Mouse (Mus musculus): Measurements from ENCODE around the gene Brox. TPM values are rescaled to one million over a fixed set of nuclear protein-coding genes. Genes with fewer than 3 reads are reported as not detected.
A peak's percentile ranks its signal among the peaks of the same experiment; 100 is the strongest.
"Not testable (repeated sequence)": the region's sequence is repeated elsewhere in the genome, so short reads cannot be mapped to it uniquely, and the experiment has no call there.

Brox gene
- polyA plus RNA-seq, 1 experiment, result 63.2 TPM

DNA sequence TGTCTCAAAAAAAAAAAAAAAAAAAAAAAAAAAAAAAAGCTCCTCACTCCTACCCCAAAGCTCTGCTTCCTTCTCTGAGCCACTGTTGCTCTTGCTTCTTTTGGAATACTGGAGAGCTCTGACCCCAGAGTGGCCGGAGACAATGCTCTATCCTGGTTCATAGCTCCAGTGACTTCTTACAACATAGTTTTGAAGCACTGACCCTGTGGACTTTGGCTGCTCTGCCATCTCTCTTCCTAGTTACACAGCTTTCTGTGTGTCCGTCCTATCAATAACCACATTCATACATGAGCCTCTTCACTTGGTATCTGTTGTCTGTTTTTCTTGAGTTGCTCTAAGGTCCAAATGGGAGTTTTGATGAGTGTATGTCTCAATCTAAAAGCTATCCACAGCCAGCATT is 15.0 kb upstream of the Brox start:
- no peaks in the 10 kb centered on the region for H3K4me1 ChIP-seq (ENCODE audit: control insufficient read depth, insufficient read depth, low read length)
- no peak for TF ChIP-seq CTCF (IDR thresholded peaks at IDR 0.05; ENCODE audit: borderline replicate concordance, insufficient read depth, low read length)
- no peak for TF ChIP-seq POLR2A (IDR thresholded peaks at IDR 0.05; ENCODE audit: low read depth, low read length)
- no peak overlapping the region for H3K27ac ChIP-seq (ENCODE audit: insufficient read depth, low read length)
- no peak overlapping the region for H3K4me3 ChIP-seq (ENCODE audit: insufficient read depth, low read length)

DNA sequence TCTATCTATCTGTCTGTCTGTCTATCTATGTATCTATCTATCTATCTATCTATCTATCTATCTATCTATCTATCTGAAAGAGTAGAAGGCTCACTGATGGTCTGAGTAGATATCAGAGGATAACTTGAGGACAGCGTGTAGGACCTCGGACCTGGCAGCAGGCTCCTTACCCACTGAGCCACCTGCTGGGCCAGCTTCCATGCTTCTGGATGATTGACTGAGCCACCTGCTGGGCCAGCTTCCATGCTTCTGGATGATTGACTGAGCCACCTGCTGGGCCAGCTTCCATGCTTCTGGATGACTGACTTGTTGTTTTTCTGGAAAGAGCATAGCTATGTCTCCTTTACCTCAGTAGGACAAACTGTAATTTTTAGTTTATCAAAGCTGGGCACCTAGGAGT is 12.5 kb upstream of the Brox start:
- not testable (repeated sequence) for H3K4me1 ChIP-seq (ENCODE audit: control insufficient read depth, insufficient read depth, low read length); H3K27ac ChIP-seq (ENCODE audit: insufficient read depth, low read length); H3K4me3 ChIP-seq (ENCODE audit: insufficient read depth, low read length)

DNA sequence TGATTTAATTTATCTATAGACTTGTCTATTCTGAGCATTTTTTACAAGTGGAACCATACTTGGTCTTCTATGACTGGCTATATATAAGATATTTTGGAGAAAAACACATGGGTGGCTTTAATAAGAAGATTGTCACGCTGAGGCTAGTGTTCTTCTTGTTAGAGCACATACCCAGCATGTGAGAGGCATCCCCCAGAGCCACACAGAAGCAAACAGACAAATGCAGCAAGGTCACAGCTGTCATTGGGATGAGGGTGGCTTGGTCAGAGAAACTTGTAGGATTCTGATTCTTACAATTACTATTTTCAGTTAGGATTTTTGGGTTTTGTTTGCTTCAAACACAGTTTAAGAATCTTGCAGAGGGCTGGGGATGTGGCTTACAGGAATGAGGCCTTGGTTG is 11.4 kb upstream of the Brox start:
- TF ChIP-seq POLR2A (IDR thresholded peaks at IDR 0.05; ENCODE audit: low read depth, low read length) (no peak), CTCF (IDR thresholded peaks at IDR 0.05; ENCODE audit: borderline replicate concordance, insufficient read depth, low read length) (no peak)
- Histone ChIP-seq H3K4me3 (ENCODE audit: insufficient read depth, low read length) (no peak overlapping the region), H3K4me1 (ENCODE audit: control insufficient read depth, insufficient read depth, low read length) (no peaks in the 10 kb centered on the region), H3K27ac (ENCODE audit: insufficient read depth, low read length) (no peak overlapping the region)

DNA sequence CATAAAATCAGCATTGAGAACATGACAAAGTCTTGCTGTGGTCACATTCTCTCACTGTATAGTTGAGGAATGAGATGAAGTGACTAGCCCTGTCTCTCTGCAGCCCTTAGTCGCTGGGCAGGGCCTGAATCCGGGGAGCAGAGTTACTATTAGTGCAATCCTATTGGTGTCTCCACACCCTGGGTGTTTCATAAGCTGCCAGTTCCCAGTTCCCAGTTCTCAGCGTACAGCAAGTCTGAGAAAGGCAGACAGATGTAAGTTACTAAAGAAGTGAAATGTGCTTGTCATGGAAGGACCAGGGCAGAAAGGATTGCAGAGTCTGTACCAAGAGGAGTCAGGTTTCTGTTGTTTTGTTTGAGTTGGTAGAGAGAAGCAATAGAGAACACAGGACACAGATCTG is 10.5 kb upstream of the Brox start:
- no peak overlapping the region for H3K4me3 ChIP-seq (ENCODE audit: insufficient read depth, low read length)
- H3K4me1 ChIP-seq (ENCODE audit: control insufficient read depth, insufficient read depth, low read length), result no peaks in the 10 kb centered on the region
- peak overlapping the region; percentile 40; the same call in 1 of the 2 replicates for H3K27ac ChIP-seq (ENCODE audit: insufficient read depth, low read length)
- TF ChIP-seq CTCF (IDR thresholded peaks at IDR 0.05; ENCODE audit: borderline replicate concordance, insufficient read depth, low read length) (no peak), POLR2A (IDR thresholded peaks at IDR 0.05; ENCODE audit: low read depth, low read length) (no peak)

DNA sequence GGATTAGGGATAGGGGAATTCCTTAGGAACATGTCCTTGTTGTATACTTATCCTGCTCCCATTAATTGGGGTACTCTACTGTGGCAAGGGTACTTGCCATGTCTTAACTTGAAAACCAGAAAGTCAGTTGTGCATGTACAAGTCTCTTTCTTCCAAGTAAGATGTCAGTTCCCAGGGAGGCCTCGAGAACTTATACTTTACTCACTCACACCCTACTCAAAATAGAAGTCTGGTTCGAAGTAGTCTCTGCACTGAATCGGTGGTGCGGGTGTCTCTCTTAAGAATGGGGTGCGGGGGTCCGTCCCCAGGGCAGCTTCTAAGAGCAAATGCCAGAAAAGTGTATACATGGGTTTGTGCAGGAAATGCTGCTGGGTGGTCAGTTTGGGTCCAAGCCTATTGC is 2.1 kb upstream of the Brox start:
- H3K27ac ChIP-seq (ENCODE audit: insufficient read depth, low read length), result no peak overlapping the region
- TF ChIP-seq POLR2A (IDR thresholded peaks at IDR 0.05; ENCODE audit: low read depth, low read length) (no peak), CTCF (IDR thresholded peaks at IDR 0.05; ENCODE audit: borderline replicate concordance, insufficient read depth, low read length) (no peak)
- no peak overlapping the region for H3K4me3 ChIP-seq (ENCODE audit: insufficient read depth, low read length)
- no peaks in the 10 kb centered on the region; the same call in 1 of the 2 replicates for H3K4me1 ChIP-seq (ENCODE audit: control insufficient read depth, insufficient read depth, low read length)

DNA sequence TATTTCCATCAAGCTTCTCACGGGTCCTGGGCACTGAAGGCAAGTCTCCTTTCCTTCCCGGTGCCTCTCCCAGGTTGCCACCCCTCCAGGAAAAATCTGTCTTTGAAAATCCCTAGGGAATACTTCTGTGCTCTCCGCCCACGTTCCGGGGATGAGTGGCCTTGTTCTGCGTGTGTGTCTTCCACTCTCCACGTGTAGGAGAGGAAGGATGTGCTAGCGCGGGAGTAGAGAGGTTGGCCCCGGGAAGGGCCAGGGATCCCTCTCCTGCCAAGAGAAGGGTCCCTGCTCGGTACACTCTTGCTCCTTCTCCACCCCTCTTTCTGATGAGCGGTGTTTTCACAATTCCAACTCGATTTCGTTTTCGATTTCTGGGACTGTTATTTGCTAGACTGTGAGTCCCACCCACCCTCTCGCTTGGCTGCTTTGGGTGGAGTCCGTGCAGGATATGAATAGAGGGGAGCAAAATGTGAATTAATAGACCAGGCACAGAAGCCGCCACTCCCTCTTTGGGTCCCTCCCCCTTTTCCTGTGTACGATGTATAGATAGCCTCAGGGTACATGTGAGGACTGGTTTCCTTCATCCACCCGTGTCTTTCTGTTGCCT is 919 bp upstream of the Brox start:
- Histone ChIP-seq H3K4me3 (ENCODE audit: insufficient read depth, low read length) (peak overlapping the region; percentile 75), H3K27ac (ENCODE audit: insufficient read depth, low read length) (peak overlapping the region; percentile 49), H3K4me1 (ENCODE audit: control insufficient read depth, insufficient read depth, low read length) (no peaks in the 10 kb centered on the region; the same call in 1 of the 2 replicates)
- TF ChIP-seq POLR2A (IDR thresholded peaks at IDR 0.05; ENCODE audit: low read depth, low read length) (peak; percentile 80), CTCF (IDR thresholded peaks at IDR 0.05; ENCODE audit: borderline replicate concordance, insufficient read depth, low read length) (no peak)

DNA sequence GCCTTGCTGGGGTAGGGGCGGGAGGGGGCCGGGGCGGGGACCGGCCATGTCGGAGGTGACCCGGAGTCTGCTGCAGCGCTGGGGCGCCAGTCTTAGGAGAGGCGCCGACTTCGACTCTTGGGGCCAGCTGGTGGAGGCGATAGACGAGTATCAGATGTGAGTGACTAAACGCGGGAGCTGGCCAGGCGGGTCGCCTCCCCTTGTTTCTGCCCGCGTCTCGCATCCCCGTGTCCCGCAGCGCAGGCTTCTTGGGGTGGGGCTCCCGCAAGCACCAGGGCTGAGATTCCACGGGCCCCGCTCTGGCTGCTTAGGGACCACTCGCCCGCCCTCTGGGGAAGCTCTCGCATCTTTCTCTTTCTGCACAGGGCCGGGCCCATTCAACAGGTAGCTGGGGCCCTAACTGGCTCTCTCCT is 410 bp upstream of the Brox start:
- Histone ChIP-seq H3K4me3 (ENCODE audit: insufficient read depth, low read length) (peak overlapping the region; percentile 75), H3K27ac (ENCODE audit: insufficient read depth, low read length) (peak overlapping the region; percentile 49), H3K4me1 (ENCODE audit: control insufficient read depth, insufficient read depth, low read length) (no peaks in the 10 kb centered on the region; the same call in 1 of the 2 replicates)
- TF ChIP-seq CTCF (IDR thresholded peaks at IDR 0.05; ENCODE audit: borderline replicate concordance, insufficient read depth, low read length) (no peak), POLR2A (IDR thresholded peaks at IDR 0.05; ENCODE audit: low read depth, low read length) (no peak)

DNA sequence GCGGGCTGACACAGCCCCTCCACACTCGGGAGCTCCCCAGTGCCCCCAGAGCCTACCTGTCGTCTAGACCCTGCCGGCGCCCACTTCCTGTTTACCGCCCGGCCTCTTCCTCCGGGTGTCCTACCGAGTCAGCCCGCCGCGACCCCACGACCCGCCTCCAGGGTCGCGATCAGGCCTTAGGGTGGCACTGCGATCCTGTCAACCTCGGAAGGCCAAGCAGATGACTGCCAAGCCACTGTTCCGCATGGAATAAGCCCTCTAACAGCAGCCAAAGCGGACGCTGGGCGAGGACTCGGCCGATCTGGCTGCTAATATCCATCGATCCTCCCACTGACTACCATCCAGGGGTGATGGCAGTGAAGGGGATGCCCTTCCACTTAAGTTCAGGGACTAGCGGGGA is 604 bp downstream of the Brox start, which contains the start of gene Aida:
Gene Aida, plus strand, starts transcription at position 126 of the 400 bp plus-strand sequence.
- H3K4me1 ChIP-seq (ENCODE audit: control insufficient read depth, insufficient read depth, low read length), result no peaks in the 10 kb centered on the region; the same call in 1 of the 2 replicates
- H3K27ac ChIP-seq (ENCODE audit: insufficient read depth, low read length), result peak within 1 kb of the TSS; percentile 92
- TF ChIP-seq POLR2A (IDR thresholded peaks at IDR 0.05; ENCODE audit: low read depth, low read length) (no peak), CTCF (IDR thresholded peaks at IDR 0.05; ENCODE audit: borderline replicate concordance, insufficient read depth, low read length) (no peak)
- H3K4me3 ChIP-seq (ENCODE audit: insufficient read depth, low read length), result peak within 1 kb of the TSS; percentile 77

DNA sequence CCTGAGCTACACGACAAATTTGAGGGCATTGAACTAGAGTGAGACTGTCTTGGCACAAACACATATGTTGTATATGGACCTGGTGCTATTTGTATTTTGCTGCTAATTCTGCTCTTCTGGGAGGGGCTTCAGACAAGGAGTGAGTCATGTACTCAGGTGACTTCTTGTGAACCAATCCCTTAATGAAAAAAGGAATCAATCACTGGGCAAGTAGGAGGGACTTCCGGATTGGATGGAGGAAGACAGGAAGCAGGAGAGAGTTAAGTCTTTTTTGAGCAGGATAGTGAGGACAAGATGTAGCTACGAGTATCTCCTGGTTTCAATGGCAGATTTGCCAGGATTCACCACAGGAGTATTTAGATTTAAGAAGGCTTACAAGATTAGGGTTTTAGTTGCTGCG is 7.5 kb downstream of the Brox start:
- H3K4me3 ChIP-seq (ENCODE audit: insufficient read depth, low read length), result no peak overlapping the region
- TF ChIP-seq CTCF (IDR thresholded peaks at IDR 0.05; ENCODE audit: borderline replicate concordance, insufficient read depth, low read length) (no peak), POLR2A (IDR thresholded peaks at IDR 0.05; ENCODE audit: low read depth, low read length) (no peak)

DNA sequence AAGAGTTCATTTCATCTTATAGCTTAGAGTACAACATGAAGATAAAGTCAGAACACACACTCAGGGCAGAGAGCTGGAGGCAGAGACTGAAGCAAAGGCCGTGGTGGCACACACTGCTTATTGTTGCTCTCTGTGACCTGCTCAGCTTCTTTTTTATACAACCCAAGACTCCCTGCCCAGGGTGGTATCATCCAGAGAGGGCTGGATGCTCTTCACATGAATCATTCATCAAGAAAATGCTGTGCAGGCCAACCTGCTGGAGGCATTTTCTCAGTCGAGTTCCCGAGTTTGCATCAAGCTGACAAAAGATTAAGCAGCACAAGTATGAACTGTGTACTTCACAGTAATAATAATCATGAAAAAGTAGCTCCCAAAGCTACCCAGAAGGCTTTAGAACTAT is 8.7 kb downstream of the Brox start:
- no peak overlapping the region for H3K27ac ChIP-seq (ENCODE audit: insufficient read depth, low read length)
- TF ChIP-seq POLR2A (IDR thresholded peaks at IDR 0.05; ENCODE audit: low read depth, low read length) (no peak), CTCF (IDR thresholded peaks at IDR 0.05; ENCODE audit: borderline replicate concordance, insufficient read depth, low read length) (no peak)
- peaks cover 3% of the 10 kb centered on the region; the same call in 1 of the 2 replicates for H3K4me1 ChIP-seq (ENCODE audit: control insufficient read depth, insufficient read depth, low read length)
- H3K4me3 ChIP-seq (ENCODE audit: insufficient read depth, low read length), result no peak overlapping the region

More for the DNA sequence above, 7.5 kb downstream of the Brox start:
- no peak overlapping the region for H3K27ac ChIP-seq (ENCODE audit: insufficient read depth, low read length)
- H3K4me1 ChIP-seq (ENCODE audit: control insufficient read depth, insufficient read depth, low read length), result peaks cover 3% of the 10 kb centered on the region; the same call in 1 of the 2 replicates

Measured in embryonic fibroblast, embryonic 13.5 days (primary cell).